Mouse (Mus musculus): ENCODE measurements around the gene Cmip.

Cmip gene

DNA sequence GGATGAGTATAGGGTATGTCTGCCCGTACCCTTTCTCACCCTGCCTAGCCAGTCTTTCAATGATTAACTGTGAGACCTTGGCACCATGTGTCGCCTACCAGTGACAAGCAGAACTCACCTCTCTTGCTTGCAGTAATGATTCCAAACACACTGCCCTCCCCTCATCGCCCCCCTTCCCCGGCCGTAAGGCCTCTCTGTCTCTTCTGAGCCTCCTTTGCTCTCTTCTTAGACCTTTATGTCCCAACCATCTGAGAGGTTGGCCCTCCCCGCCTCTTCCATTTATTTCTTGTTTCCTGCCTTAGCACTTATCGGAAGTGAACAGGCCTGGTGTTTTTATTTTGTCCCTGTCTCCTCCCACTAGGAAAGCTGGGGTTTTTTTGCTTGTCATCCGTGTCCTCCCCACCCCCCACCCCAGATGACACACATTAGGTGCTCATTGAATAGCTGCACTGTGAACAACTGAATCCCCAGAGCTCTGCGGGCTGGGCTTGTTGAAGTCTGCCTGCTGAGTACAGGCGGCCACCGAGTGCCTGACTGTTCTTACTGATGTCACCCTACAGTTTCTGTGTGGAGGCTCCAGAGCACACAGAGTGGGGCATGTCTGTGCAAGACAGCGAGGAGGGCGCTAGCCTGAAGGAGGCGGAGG lies 78.0 kb downstream of the Cmip start:
- no peaks in the 10 kb centered on the region for H3K36me3 ChIP-seq (ENCODE audit: control insufficient read depth, insufficient read depth, low read length, poor library complexity, severe bottlenecking)
- H3K27me3 ChIP-seq (ENCODE audit: control insufficient read depth, insufficient read depth, low read length, poor library complexity, severe bottlenecking) = no peaks in the 10 kb centered on the region
- no peak for DNase-seq (ENCODE audit: low read depth, low spot score)

DNA sequence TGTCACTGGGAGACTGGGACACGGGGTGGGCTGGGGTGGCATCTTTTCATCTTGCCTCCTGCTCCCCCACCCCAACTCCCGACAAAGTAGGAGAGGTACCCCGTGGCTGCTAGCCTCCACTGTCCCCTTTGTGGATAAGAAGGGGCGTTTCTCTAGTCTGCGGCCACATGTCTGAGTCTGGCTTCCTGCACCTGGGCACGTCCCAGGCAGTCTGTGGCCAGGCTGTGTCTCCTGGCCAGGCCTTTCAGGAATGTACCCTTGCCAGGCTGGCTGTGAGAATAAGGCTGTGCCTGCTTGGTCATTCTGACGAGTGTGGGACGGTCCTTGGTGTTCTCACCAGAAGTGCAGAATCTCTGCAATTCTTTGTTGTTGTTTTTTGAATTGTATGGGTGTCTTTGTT lies 78.6 kb downstream of the Cmip start:
- H3K27me3 ChIP-seq (ENCODE audit: control insufficient read depth, insufficient read depth, low read length, poor library complexity, severe bottlenecking) = no peaks in the 10 kb centered on the region
- DNase-seq (ENCODE audit: low read depth, low spot score) = no peak
- no peaks in the 10 kb centered on the region for H3K36me3 ChIP-seq (ENCODE audit: control insufficient read depth, insufficient read depth, low read length, poor library complexity, severe bottlenecking)

DNA sequence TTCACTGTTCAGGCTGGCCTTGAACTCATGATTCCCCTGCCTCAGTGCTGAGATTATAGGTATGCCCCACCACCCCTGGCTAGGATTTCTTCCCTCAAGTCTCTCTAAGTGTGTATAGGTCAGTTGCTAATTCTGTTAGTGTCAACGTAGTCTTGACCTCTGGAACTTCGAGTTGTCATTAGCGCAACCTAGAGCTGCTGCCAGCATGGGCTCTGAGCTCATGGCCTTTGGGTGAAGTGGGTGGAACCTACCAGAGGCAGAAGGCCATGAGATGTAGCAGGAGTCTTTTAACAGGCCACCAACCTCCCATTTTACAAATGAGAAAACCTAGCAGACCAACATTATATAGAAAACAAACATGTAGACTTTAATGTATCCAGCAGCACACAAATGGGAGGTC lies 80.3 kb downstream of the Cmip start:
- H3K36me3 ChIP-seq (ENCODE audit: control insufficient read depth, insufficient read depth, low read length, poor library complexity, severe bottlenecking) = no peaks in the 10 kb centered on the region
- no peaks in the 10 kb centered on the region for H3K27me3 ChIP-seq (ENCODE audit: control insufficient read depth, insufficient read depth, low read length, poor library complexity, severe bottlenecking)
- no peak for DNase-seq (ENCODE audit: low read depth, low spot score)

- DNase-seq (ENCODE audit: low read depth, low spot score) = peak; percentile 23
- H3K36me3 ChIP-seq (ENCODE audit: control insufficient read depth, insufficient read depth, low read length, poor library complexity, severe bottlenecking) = no peaks in the 10 kb centered on the region
- H3K27me3 ChIP-seq (ENCODE audit: control insufficient read depth, insufficient read depth, low read length, poor library complexity, severe bottlenecking) = no peaks in the 10 kb centered on the region
These were observed 81.8 kb downstream of the Cmip start for GRCm38 (mm10) chr8:117338678-117339077.

- Histone ChIP-seq H3K27me3 (ENCODE audit: control insufficient read depth, insufficient read depth, low read length, poor library complexity, severe bottlenecking) (no peaks in the 10 kb centered on the region), H3K36me3 (ENCODE audit: control insufficient read depth, insufficient read depth, low read length, poor library complexity, severe bottlenecking) (no peaks in the 10 kb centered on the region)
- DNase-seq (ENCODE audit: low read depth, low spot score) = peak; percentile 48
These were observed 82.6 kb downstream of the Cmip start for GRCm38 (mm10) chr8:117339296-117339957.

DNA sequence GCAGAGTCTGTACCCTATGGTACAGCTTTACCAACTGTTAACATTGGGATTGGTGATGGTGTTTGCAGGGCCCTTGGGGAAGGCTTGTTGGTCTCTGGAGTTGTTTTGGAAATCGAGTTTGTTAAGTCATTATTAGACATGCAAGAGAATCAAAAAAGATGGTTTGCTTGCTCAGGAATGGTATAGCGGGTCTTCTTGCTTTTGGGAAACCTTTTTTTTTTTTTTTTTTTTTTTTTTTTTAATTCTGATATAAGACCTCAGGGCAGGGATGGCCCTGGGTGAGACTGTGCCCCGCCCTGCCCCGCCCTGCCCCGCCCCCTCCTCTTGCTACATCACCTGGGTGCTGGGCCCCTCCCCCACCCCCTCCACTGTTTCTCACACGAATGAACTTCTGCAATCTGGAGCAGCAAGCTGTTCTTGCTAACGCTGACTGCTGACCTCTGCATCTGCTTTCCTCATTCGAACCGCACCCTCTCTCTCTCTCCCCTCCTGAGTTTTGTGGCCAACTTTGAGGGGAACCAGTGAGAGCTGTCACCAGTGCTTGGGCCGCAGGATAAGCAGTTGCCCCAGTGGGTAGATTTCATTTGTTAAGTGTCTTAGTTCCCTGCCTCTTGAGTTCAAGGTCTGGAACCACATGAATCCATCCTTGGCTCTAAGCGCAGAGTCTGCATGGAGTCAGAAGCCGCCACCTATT lies 83.2 kb downstream of the Cmip start:
- peak; percentile 83 for DNase-seq (ENCODE audit: low read depth, low spot score)
- no peaks in the 10 kb centered on the region for H3K27me3 ChIP-seq (ENCODE audit: control insufficient read depth, insufficient read depth, low read length, poor library complexity, severe bottlenecking)
- H3K36me3 ChIP-seq (ENCODE audit: control insufficient read depth, insufficient read depth, low read length, poor library complexity, severe bottlenecking) = no peaks in the 10 kb centered on the region

GRCm38 (mm10) chr8:117340800-117341199 lies 83.9 kb downstream of the Cmip start:
- H3K27me3 ChIP-seq (ENCODE audit: control insufficient read depth, insufficient read depth, low read length, poor library complexity, severe bottlenecking) = no peaks in the 10 kb centered on the region
- DNase-seq (ENCODE audit: low read depth, low spot score) = no peak
- no peaks in the 10 kb centered on the region for H3K36me3 ChIP-seq (ENCODE audit: control insufficient read depth, insufficient read depth, low read length, poor library complexity, severe bottlenecking)

GRCm38 (mm10) chr8:117342735-117343385 lies 86.0 kb downstream of the Cmip start:
- no peaks in the 10 kb centered on the region for H3K36me3 ChIP-seq (ENCODE audit: control insufficient read depth, insufficient read depth, low read length, poor library complexity, severe bottlenecking)
- no peaks in the 10 kb centered on the region for H3K27me3 ChIP-seq (ENCODE audit: control insufficient read depth, insufficient read depth, low read length, poor library complexity, severe bottlenecking)
- DNase-seq (ENCODE audit: low read depth, low spot score) = peak; percentile 18

DNA sequence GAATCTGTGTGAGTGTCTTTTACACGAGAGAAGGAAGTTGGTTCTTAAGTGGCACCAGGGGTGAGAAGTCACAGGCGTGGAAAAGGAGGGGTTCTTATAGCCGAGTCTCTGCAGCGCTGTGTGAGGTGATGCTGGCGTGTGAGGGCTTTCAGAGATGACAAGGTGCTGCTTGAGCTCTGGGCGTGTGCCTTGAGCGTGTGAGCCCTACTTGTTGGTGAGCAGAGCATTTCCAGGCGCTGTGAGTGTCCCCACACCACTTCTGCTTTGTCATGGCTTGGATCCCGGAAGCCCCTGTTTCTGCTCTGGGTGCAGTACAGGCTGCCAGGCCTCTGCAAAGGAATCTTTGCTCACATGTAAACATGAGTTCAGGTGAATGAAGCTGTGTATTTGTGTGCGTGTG lies 86.6 kb downstream of the Cmip start:
- peak; percentile 52 for DNase-seq (ENCODE audit: low read depth, low spot score)
- Histone ChIP-seq H3K36me3 (ENCODE audit: control insufficient read depth, insufficient read depth, low read length, poor library complexity, severe bottlenecking) (no peaks in the 10 kb centered on the region), H3K27me3 (ENCODE audit: control insufficient read depth, insufficient read depth, low read length, poor library complexity, severe bottlenecking) (no peaks in the 10 kb centered on the region)

GRCm38 (mm10) chr8:117344899-117345298 lies 88.0 kb downstream of the Cmip start:
- no peaks in the 10 kb centered on the region for H3K27me3 ChIP-seq (ENCODE audit: control insufficient read depth, insufficient read depth, low read length, poor library complexity, severe bottlenecking)
- H3K36me3 ChIP-seq (ENCODE audit: control insufficient read depth, insufficient read depth, low read length, poor library complexity, severe bottlenecking) = no peaks in the 10 kb centered on the region
- no peak for DNase-seq (ENCODE audit: low read depth, low spot score)

- no peaks in the 10 kb centered on the region for H3K36me3 ChIP-seq (ENCODE audit: control insufficient read depth, insufficient read depth, low read length, poor library complexity, severe bottlenecking)
These were observed 88.5 kb downstream of the Cmip start for GRCm38 (mm10) chr8:117345376-117345775.

GRCm38 (mm10) chr8:117347556-117347955 lies 90.7 kb downstream of the Cmip start:
- no peak for DNase-seq (ENCODE audit: low read depth, low spot score)

More at GRCm38 (mm10) chr8:117345376-117345775, 88.5 kb downstream of the Cmip start:
- no peaks in the 10 kb centered on the region for H3K27me3 ChIP-seq (ENCODE audit: control insufficient read depth, insufficient read depth, low read length, poor library complexity, severe bottlenecking)
- DNase-seq (ENCODE audit: low read depth, low spot score) = no peak

DNA sequence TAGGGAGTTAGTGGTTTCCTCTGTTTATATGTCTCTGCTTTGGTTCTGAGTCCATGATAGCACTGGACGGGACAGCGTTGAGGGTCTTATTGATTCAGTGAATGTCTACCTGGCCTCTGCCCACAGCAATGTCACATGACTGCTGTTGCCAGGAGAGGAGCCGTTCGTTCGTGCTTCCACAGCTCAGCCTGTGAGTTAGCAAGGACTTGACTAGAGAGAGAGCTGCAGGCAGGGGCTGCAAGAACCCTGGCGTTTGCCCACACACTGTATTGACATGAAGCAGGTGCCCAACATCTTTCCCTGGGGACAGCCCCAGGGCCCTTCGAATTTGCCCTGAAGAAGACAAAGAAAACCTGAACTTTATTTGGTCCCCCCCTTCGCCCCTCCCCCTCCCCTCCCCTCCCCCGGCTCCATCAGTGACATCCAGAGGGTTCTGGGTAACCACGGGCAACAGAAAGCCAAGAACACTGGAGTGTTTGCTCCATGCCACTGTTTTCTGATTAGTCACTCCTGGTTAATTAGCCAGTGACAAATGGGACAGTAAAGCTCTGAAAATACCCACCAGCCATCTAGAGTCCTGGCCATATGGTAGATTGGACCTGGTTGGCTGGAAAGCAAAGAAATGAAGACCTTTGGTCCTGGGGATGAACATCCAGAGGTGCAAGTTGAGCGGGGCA lies 92.0 kb downstream of the Cmip start:
- Histone ChIP-seq H3K36me3 (ENCODE audit: control insufficient read depth, insufficient read depth, low read length, poor library complexity, severe bottlenecking) (no peaks in the 10 kb centered on the region), H3K27me3 (ENCODE audit: control insufficient read depth, insufficient read depth, low read length, poor library complexity, severe bottlenecking) (no peaks in the 10 kb centered on the region)
- DNase-seq (ENCODE audit: low read depth, low spot score) = no peak

More at GRCm38 (mm10) chr8:117347556-117347955, 90.7 kb downstream of the Cmip start:
- Histone ChIP-seq H3K36me3 (ENCODE audit: control insufficient read depth, insufficient read depth, low read length, poor library complexity, severe bottlenecking) (no peaks in the 10 kb centered on the region), H3K27me3 (ENCODE audit: control insufficient read depth, insufficient read depth, low read length, poor library complexity, severe bottlenecking) (no peaks in the 10 kb centered on the region)

DNA sequence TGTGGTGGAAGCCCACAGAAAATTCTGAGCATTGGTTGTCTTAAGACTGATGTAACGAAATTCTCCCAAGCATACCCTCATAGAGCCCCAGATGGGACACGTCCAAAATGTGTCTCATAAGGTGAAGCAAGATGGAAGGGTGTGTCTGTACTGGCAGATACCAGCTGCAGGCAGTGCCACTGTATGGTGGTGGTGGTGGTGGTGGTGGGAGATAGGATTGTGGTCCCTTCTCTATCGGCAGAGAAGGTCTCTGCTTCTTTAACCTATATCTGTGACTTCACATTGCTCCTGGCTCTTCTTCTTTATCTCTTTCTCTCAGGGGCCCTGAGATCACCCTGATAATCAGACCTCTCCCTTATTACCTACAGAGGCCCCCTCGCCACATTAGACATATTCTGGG lies 92.7 kb downstream of the Cmip start:
- no peaks in the 10 kb centered on the region for H3K36me3 ChIP-seq (ENCODE audit: control insufficient read depth, insufficient read depth, low read length, poor library complexity, severe bottlenecking)
- no peak for DNase-seq (ENCODE audit: low read depth, low spot score)
- no peaks in the 10 kb centered on the region for H3K27me3 ChIP-seq (ENCODE audit: control insufficient read depth, insufficient read depth, low read length, poor library complexity, severe bottlenecking)

Measured in splenic B cell, adult 2 months (primary cell).